Mouse (Mus musculus): ENCODE measurements around the gene Snd1.

- TF ChIP-seq POLR2AphosphoS5 (IDR thresholded peaks at IDR 0.05; ENCODE audit: insufficient replicate concordance, low read depth, low read length), result no peak
- TF ChIP-seq CTCF (IDR thresholded peaks at IDR 0.05; ENCODE audit: low read depth, low read length), result no peak
- no peak for TF ChIP-seq GATA1 (IDR thresholded peaks at IDR 0.05; ENCODE audit: borderline replicate concordance, low read length)
- no peak for TF ChIP-seq TAL1 (conservative IDR thresholded peaks at IDR 0.05; ENCODE audit: low read depth, low read length)
Observed at GRCm38 (mm10) chr6:28745864-28746263, 270.9 kb downstream of the Snd1 start.

All from G1E (cell line).